Mouse (Mus musculus): ENCODE results near the gene Rab14. TPM values are rescaled to one million over a fixed set of nuclear protein-coding genes. Genes with fewer than 3 reads are reported as not detected.

Gene Rab14
- polyA plus RNA-seq, 1 experiment, result 166 TPM

GRCm38 (mm10) chr2:35178153-35178552 is 22.8 kb downstream of the Rab14 start:
- no peak overlapping the region for H3K4me3 ChIP-seq (ENCODE audit: insufficient read depth, low read length)
- TF ChIP-seq CTCF (IDR thresholded peaks at IDR 0.05; ENCODE audit: extremely low read depth, insufficient read depth, low read length), result no peak
- TF ChIP-seq POLR2A (IDR thresholded peaks at IDR 0.05; ENCODE audit: extremely low read depth, insufficient read depth, low read length), result no peak
- peaks cover 8% of the 10 kb centered on the region; the same call in 1 of the 2 replicates for H3K4me1 ChIP-seq (ENCODE audit: control insufficient read depth, insufficient read depth, low read length)
- no peak overlapping the region for H3K27ac ChIP-seq (ENCODE audit: insufficient read depth, low read length)

- TF ChIP-seq CTCF (IDR thresholded peaks at IDR 0.05; ENCODE audit: extremely low read depth, insufficient read depth, low read length) (no peak), POLR2A (IDR thresholded peaks at IDR 0.05; ENCODE audit: extremely low read depth, insufficient read depth, low read length) (no peak)
- no peak overlapping the region for H3K27ac ChIP-seq (ENCODE audit: insufficient read depth, low read length)
- peaks cover 3% of the 10 kb centered on the region; the same call in 1 of the 2 replicates for H3K4me1 ChIP-seq (ENCODE audit: control insufficient read depth, insufficient read depth, low read length)
- no peak overlapping the region for H3K4me3 ChIP-seq (ENCODE audit: insufficient read depth, low read length)
These were observed 25.4 kb downstream of the Rab14 start for GRCm38 (mm10) chr2:35175281-35176065.

- H3K4me3 ChIP-seq (ENCODE audit: insufficient read depth, low read length), result no peak overlapping the region
- H3K4me1 ChIP-seq (ENCODE audit: control insufficient read depth, insufficient read depth, low read length), result peaks cover 3% of the 10 kb centered on the region; the same call in 1 of the 2 replicates
- H3K27ac ChIP-seq (ENCODE audit: insufficient read depth, low read length), result no peak overlapping the region
- TF ChIP-seq POLR2A (IDR thresholded peaks at IDR 0.05; ENCODE audit: extremely low read depth, insufficient read depth, low read length) (no peak), CTCF (IDR thresholded peaks at IDR 0.05; ENCODE audit: extremely low read depth, insufficient read depth, low read length) (no peak)
These were observed 26.8 kb downstream of the Rab14 start for GRCm38 (mm10) chr2:35174100-35174499.

- no peak for TF ChIP-seq POLR2A (IDR thresholded peaks at IDR 0.05; ENCODE audit: extremely low read depth, insufficient read depth, low read length)
- TF ChIP-seq CTCF (IDR thresholded peaks at IDR 0.05; ENCODE audit: extremely low read depth, insufficient read depth, low read length), result no peak
- no peak overlapping the region for H3K27ac ChIP-seq (ENCODE audit: insufficient read depth, low read length)
- peaks cover 3% of the 10 kb centered on the region; the same call in 1 of the 2 replicates for H3K4me1 ChIP-seq (ENCODE audit: control insufficient read depth, insufficient read depth, low read length)
- H3K4me3 ChIP-seq (ENCODE audit: insufficient read depth, low read length), result no peak overlapping the region
These were observed 27.3 kb downstream of the Rab14 start for GRCm38 (mm10) chr2:35173666-35174065.

- Histone ChIP-seq H3K4me3 (ENCODE audit: insufficient read depth, low read length) (no peak overlapping the region), H3K27ac (ENCODE audit: insufficient read depth, low read length) (no peak overlapping the region), H3K4me1 (ENCODE audit: control insufficient read depth, insufficient read depth, low read length) (peaks cover 3% of the 10 kb centered on the region; the same call in 1 of the 2 replicates)
- TF ChIP-seq POLR2A (IDR thresholded peaks at IDR 0.05; ENCODE audit: extremely low read depth, insufficient read depth, low read length), result no peak
- TF ChIP-seq CTCF (IDR thresholded peaks at IDR 0.05; ENCODE audit: extremely low read depth, insufficient read depth, low read length), result no peak
These were observed 28.7 kb downstream of the Rab14 start for GRCm38 (mm10) chr2:35172246-35172645.

DNA sequence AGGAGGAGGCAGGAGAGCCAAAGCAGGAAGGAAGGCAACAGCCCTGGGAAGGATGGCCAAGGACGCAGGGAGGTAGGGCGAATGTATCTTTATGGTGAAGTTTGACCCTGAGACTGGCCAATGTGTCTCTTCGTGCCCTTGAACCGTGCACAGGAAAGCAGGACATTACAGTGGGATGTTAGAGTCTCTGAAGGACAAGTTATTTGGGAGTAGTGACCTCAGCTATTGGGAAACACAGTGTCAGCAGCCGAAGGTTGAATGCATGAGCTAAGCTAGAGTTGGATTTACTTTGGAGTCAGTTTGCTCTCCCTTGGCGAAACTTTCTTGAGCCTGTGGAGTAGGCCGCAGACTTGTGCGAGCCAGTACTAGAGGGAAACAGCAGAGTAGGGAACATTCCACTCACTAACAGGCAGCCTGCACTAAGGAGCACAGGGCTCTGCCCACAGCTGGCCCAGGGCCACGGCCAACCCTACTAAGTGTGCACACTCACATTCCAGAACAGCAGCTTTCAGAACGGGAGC is 29.5 kb downstream of the Rab14 start:
- Histone ChIP-seq H3K4me3 (ENCODE audit: insufficient read depth, low read length) (no peak overlapping the region), H3K27ac (ENCODE audit: insufficient read depth, low read length) (no peak overlapping the region), H3K4me1 (ENCODE audit: control insufficient read depth, insufficient read depth, low read length) (peaks cover 3% of the 10 kb centered on the region; the same call in 1 of the 2 replicates)
- TF ChIP-seq CTCF (IDR thresholded peaks at IDR 0.05; ENCODE audit: extremely low read depth, insufficient read depth, low read length), result no peak

DNA sequence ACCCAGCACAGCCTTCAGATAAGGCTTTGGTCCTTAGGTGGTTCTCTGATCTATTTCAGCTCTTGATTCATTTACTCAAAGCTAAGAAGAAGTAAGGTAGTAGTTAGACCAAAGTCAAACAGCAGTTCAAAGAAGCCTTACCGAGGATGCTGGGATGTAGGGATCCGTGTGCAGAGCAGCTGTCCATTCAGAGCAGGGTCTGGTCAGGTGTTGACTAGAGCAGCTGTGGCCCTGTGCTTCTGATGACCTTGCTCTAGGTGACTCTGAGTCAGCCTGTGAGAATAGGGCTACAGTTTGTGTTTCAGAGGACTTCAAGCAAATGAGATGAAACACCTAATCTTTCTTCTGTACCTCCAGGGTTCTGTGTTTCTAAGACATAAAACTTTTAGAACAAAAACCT is 31.5 kb downstream of the Rab14 start:
- Histone ChIP-seq H3K27ac (ENCODE audit: insufficient read depth, low read length) (no peak overlapping the region), H3K4me1 (ENCODE audit: control insufficient read depth, insufficient read depth, low read length) (no peaks in the 10 kb centered on the region), H3K4me3 (ENCODE audit: insufficient read depth, low read length) (no peak overlapping the region)
- no peak for TF ChIP-seq CTCF (IDR thresholded peaks at IDR 0.05; ENCODE audit: extremely low read depth, insufficient read depth, low read length)
- TF ChIP-seq POLR2A (IDR thresholded peaks at IDR 0.05; ENCODE audit: extremely low read depth, insufficient read depth, low read length), result no peak

DNA sequence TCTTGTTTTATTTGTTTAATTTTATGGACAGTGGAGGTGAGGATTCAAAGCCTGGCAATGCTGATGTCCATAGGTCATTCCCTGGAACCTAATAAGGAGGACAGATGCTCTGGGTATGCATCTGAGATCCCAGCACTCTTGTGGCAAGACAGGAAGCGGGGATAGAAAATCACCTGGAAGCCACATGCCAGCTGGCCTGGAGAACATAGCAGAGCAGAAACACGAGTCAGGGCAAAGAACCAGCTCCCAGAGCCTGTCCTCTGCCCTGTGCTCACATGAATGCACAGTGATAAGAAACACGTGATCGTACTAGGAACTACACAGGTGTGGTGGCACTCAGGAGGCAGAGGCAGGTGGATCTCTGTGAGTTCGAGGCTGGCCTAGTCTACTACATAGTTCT is 34.1 kb downstream of the Rab14 start:
- Histone ChIP-seq H3K4me1 (ENCODE audit: control insufficient read depth, insufficient read depth, low read length) (no peaks in the 10 kb centered on the region), H3K4me3 (ENCODE audit: insufficient read depth, low read length) (no peak overlapping the region), H3K27ac (ENCODE audit: insufficient read depth, low read length) (no peak overlapping the region)
- TF ChIP-seq CTCF (IDR thresholded peaks at IDR 0.05; ENCODE audit: extremely low read depth, insufficient read depth, low read length), result no peak
- no peak for TF ChIP-seq POLR2A (IDR thresholded peaks at IDR 0.05; ENCODE audit: extremely low read depth, insufficient read depth, low read length)

- H3K4me1 ChIP-seq (ENCODE audit: control insufficient read depth, insufficient read depth, low read length), result no peaks in the 10 kb centered on the region
- H3K4me3 ChIP-seq (ENCODE audit: insufficient read depth, low read length), result no peak overlapping the region
- no peak overlapping the region for H3K27ac ChIP-seq (ENCODE audit: insufficient read depth, low read length)
- TF ChIP-seq CTCF (IDR thresholded peaks at IDR 0.05; ENCODE audit: extremely low read depth, insufficient read depth, low read length) (no peak), POLR2A (IDR thresholded peaks at IDR 0.05; ENCODE audit: extremely low read depth, insufficient read depth, low read length) (no peak)
These were observed 35.5 kb downstream of the Rab14 start for GRCm38 (mm10) chr2:35165416-35165815.

DNA sequence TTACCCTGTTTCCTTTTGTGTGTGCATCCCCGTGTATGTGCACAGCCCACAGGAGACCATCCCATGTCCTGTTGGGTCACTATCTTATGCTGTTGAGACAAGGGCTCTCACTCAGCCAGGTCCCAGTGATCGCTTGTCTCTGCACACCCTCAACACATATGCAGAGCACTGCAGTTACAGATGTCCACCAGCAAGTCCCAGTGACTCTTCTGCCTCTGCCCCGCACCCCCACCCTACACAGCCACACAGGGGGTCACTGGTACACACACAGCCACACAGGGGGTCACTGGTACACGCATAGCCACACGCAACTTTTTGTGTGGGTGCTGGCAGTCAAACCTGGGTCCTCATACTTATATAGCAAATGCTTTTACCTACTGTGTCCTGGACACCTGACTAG is 37.5 kb downstream of the Rab14 start:
- TF ChIP-seq CTCF (IDR thresholded peaks at IDR 0.05; ENCODE audit: extremely low read depth, insufficient read depth, low read length) (no peak), POLR2A (IDR thresholded peaks at IDR 0.05; ENCODE audit: extremely low read depth, insufficient read depth, low read length) (no peak)
- H3K4me3 ChIP-seq (ENCODE audit: insufficient read depth, low read length), result no peak overlapping the region
- no peak overlapping the region for H3K27ac ChIP-seq (ENCODE audit: insufficient read depth, low read length)

More for the DNA sequence above, 37.5 kb downstream of the Rab14 start:
- no peaks in the 10 kb centered on the region for H3K4me1 ChIP-seq (ENCODE audit: control insufficient read depth, insufficient read depth, low read length)
